Mouse (Mus musculus) lung, postnatal 14 days (tissue): ENCODE results near the gene Erg.
A peak's percentile ranks its signal among the peaks of the same experiment; 100 is the strongest.

Experiments
- DNase-seq: peaks from one replicate; pipeline ENCODE4 v3.0.0; 2021

Erg gene

DNA sequence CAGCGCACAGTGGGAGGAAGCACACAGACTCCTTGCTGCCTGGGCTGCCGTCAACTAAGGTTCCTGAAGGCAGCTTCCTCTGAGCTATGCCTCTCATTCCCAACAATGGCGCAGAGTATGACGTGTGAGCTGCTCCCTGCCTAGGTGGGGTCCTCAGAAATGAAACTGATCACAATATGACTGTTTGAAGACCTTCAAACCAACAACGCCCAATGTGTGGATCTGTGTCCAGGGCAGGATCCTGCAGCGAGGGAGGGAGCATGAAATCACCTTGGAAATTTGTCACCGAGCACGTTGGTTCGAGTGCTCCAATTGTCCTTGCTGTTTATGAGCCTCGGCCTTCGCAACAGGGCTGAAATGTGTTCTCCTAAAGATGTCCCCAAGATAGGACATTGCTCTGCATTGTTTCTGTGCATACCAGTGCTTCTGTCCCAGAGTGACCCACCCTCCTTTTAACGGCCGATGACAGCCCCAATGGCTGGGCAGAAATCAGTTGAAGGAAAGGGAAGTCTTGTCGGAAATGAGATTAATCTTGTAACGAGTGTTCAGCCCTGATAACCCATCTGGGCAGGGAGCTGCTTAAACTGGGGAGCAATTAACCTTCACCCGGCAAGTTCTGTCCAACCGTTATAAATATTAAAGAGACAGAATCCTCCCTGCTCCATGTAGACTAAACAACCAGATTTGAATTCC is 147.4 kb downstream of the Erg start:
- peak; percentile 62 for DNase-seq

DNA sequence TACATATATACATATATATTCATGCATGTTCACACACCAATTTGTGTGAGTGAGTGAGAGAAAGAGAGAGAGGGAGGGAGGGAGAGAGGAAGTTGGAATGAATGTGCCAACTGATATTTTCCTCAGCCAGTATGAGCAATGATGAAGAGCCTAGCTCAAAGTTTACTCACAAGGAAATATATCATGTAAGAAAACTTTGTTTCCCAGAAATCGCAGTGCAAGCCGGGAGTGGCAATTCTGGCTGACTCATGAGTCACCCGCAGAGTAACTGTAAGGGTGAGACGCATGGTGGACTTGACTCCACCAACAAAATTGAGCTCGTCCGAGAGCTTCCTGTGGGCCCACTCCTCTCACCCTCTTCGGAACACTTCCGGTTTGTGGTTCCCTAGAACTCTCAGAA is 149.8 kb downstream of the Erg start:
- no peak for DNase-seq

DNA sequence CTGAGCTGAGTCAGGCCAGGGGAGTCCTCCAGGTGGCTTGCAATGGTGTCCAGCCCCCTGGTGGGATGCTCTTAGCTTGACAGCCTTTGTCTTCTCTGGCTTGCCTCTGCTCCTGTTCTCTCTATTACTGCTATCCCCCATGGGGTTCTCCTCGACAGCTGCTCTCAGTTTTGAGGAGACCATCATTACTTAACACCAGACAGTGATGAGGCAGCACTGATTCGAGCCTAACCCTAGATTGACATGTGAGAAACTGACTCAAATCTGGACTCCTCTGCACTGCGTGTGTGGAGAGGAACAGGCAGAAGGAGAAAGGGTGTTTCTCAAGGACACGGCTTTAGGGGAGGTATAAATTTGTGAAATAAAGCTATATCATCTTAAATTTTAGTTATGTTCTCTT is 150.3 kb downstream of the Erg start:
- DNase-seq = no peak

GRCm38 (mm10) chr16:95434434-95434833 is 152.0 kb downstream of the Erg start:
- DNase-seq = no peak

DNA sequence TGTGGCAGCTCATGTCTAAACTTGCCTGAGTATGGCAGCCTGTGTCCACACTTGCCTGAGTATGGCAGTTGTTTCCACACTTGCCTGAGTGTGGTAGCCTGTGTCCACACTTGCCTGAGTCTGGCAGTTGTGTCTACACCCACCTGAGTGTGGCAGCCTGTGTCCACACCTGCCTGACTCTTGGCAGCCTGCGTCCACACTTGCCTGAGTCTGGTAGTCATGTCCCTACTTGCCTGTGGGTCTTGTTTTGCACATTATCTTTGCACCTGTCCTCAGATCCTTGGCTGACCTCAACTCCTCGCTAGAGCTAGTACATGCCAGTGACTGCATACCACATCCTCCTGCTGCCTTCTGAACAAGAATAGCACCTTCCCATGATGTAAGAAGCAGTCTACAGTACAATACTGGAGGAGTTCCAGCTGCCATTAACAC is 153.8 kb downstream of the Erg start:
- no peak for DNase-seq

DNA sequence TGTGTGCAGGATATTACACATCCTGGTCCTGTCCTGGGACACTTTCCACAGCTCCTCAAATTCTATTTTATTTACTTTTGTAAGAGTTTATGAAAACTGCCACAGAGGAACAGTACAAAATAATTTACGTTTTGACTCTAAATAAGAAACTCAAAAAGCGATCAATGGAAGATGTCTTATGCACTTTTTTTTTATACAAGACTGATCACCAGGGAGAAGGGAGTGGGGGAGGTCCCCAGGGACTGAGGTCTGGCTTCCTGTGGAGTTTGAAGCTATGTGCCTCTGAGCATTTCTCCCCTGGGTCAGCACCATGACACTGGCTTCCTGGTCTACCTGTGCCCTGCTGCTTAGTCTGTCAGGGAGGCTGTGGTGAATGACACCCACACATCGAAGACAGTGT is 156.5 kb downstream of the Erg start:
- no peak for DNase-seq

- DNase-seq = no peak
These were observed 158.2 kb downstream of the Erg start for GRCm38 (mm10) chr16:95428239-95428638.

DNA sequence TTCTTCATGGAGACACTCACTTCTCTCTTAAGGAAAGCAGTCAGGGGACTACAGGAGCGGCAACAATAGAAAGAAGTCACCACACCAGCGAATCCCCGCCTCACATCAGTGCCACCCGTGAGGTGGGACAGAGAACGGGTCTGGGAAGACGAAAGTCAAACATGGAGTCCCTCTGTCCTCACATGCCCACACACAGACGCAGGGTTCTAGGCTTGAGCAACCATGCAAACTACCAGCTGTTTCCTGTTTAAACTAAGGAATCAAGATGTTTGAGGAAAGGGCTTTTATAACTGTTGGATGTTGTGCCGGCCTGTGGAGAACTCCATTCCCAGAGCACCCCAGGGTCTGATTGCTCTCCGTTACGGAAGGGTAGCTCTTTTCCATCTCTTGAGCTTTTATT is 158.9 kb downstream of the Erg start:
- DNase-seq = no peak

DNA sequence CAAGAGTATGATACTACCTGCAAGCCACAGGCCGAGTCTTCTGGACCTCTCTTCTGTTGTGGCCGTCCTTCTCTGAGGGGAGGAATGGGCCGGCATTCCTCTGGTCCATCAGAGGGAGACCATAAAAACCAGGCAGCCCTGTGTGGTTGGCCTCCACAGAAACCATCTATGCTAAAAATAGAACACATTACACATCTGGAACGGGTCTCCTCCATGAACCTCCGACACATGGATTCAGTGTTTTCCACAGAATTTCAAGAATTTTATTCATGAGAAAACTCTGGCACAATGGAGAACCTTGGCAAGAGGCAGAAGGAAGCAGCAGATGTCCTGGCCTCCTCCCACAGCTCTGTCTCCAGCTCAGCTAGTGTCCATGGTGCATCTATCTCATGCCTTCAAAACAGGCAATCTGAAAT is 163.7 kb downstream of the Erg start:
- DNase-seq = no peak

- no peak for DNase-seq
These were observed 165.0 kb downstream of the Erg start for GRCm38 (mm10) chr16:95421235-95421886.

GRCm38 (mm10) chr16:95415921-95416320 is 170.5 kb downstream of the Erg start:
- DNase-seq = no peak

GRCm38 (mm10) chr16:95415372-95415771 is 171.0 kb downstream of the Erg start:
- DNase-seq = no peak

DNA sequence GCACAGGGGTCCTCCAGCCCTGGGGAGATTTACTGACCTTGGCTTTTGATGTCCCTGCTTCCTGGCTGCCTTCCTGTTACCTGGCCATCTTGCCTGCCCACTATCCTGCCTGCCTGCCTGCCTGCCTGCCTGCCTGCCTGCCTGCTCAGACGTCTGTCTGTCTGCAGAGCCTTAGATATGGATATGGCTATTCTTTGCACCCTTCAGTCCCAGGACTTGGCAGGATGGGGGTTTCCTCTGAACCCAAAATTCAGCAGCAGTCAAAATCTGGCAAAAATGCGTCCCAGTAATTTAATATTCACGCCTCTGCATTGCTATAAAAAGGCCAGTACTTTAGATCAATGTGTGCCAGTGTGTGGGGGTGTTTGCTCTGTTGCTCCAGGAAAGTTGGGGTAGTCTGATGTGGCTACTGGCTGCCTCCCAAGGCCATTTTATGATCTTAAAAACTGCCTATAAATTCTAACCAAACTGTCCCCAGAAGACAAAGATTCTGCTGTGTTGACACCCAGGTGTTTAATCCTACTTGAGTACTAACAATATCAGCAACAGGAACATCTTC is 172.9 kb downstream of the Erg start:
- DNase-seq = no peak

DNA sequence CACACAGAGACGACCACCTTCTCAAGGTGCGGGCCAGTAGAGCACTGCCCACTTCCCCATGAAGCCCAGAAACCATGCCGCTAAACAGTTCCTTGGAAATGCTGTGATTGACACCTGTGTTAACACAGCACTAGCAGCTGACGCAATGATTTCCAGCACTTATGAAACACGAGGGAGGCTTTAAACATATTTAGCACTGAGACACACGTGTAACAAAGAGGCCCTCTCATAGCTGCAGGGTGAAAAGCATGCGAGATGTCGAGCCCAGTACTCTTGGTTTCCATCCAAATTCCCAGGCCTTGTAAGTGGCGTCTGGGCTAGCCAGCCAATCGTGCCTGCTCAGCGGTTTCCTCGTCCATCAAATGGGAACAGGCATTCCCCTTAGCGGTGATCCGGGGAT is 178.3 kb downstream of the Erg start:
- no peak for DNase-seq

DNA sequence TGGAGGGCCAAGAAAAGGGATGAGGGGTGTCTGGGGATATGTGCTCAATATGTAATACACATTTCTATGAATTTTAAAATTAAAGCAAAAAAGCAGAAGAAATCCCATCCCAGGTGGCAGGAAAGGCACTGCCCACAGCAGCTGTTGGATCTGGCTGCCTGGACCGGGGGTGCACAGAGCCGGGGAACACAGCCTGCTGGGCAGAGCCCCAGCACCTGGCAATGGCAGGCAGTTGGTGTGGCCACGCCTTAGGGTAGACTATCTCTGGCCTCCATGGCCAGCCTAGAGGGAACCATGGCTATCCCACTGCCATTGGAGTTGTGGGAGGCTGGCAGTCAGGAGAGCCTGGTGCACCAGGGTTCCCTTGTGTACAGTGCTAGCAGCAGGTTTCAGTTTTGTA is 180.9 kb downstream of the Erg start:
- DNase-seq = no peak

GRCm38 (mm10) chr16:95403453-95403852 is 182.9 kb downstream of the Erg start:
- peak; percentile 22 for DNase-seq

GRCm38 (mm10) chr16:95401869-95402268 is 184.5 kb downstream of the Erg start:
- no peak for DNase-seq

DNA sequence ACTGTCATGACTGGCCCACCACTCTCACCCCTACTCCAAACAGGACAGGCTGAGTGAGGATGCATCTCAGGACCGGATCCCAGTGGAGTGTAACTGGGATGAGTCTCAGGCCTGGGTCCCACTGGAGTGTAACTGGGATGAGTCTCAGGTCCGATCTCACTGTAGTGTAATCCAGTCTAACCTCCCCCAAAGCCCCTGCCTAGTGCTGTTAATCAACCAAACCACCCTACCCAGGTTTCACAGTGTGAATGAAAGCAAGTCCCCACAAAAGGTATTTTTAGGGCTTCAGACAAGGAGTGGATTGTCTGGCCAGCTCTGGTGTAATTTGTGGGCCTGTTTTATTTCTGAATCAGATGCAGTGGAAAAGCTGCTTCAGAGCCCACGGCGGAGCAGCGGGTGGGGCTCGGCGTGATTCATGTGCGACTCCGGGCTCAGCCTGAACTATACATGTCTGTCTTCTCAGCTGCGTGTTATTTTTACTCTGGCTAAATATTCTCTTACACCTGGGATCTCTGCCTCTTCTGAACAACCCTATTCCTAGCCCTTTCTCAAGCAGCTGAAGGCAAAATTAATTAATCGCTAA is 187.5 kb downstream of the Erg start:
- DNase-seq = no peak

GRCm38 (mm10) chr16:95390787-95391186 is 195.6 kb downstream of the Erg start:
- no peak for DNase-seq

GRCm38 (mm10) chr16:95388811-95389529 is 197.4 kb downstream of the Erg start:
- DNase-seq = no peak

GRCm38 (mm10) chr16:95388292-95388691 is 198.1 kb downstream of the Erg start:
- no peak for DNase-seq

DNA sequence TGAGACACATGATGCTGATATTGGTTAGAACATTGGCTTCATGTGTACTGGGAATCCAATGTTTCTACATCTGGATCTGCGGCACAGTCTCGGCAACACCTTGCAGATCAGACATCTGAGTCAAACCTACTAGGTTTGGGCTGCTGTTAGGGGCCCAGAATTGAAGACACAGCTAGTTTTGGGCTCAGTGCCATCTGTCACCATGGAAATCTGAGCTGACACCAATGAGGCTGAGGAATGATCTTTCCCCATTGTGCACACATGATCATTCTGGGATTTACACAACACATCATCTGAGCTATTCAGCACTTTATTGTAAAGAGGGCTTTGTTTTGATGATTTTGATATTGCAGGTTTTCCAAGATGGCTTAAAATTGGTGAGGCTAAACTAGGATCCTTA is 199.4 kb downstream of the Erg start:
- no peak for DNase-seq

GRCm38 (mm10) chr16:95385299-95385973 is 201.0 kb downstream of the Erg start:
- no peak for DNase-seq
